Mouse (Mus musculus): ENCODE data around the gene Gm8005.
"Not testable (repeated sequence)": the region's sequence is repeated elsewhere in the genome, so short reads cannot be mapped to it uniquely, and the experiment has no call there.

Gm8005 gene

DNA sequence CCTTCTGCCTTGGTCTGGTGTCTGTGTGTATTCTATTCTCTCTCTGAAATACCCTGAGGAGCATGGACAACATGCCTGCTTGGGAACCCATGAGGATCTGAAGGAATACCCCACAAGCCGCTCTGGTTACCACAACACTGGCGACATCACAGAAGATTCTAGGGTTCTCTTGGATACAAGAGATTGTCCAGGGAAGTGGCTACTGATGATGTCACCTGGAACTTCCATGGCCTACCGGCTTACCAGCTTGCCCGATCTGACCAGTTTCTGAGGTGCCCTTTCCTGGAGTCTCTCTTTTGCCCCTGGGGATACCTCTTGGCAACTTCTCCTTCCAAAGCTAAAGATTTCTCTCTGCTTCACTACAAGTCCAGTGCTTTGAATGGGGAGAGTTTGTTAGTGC, at the start of gene Gm8005:
TSS of gene Gm8005 (minus strand) at position 101 of the 400 bp plus-strand sequence.
- not testable (repeated sequence) for DNase-seq (ENCODE audit: low spot score in 2 of 2)

DNA sequence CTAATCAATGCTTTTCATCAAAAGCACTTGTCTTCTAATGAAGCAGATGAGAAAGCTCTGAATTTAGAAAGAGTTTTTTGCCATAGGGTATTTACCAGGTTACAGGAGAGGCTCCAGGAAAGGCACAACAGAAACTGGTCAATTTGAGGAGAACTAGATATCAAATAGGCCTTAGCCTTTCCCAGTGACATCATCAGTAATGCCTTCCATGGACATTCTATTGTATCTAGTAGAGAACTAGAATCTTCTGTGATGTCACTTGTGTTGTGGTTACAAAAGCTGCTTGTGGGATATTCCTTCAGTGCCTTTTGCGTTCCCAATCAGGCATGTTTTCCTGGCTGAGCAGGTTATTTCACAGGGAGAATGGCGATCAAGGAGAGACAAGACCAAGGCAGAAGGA, 24.1 kb upstream of the Gm8005 start, which contains the start of gene Gm8011:
TSS of gene Gm8011 (plus strand) at position 301 of the 400 bp plus-strand sequence.
- DNase-seq (ENCODE audit: low spot score in 2 of 2): not testable (repeated sequence)
